Mouse (Mus musculus): ENCODE data around the gene Wfdc9. TPM values are rescaled to one million over a fixed set of nuclear protein-coding genes. Genes with fewer than 3 reads are reported as not detected.
"Not testable (repeated sequence)": the region's sequence is repeated elsewhere in the genome, so short reads cannot be mapped to it uniquely, and the experiment has no call there.

The Wfdc9 gene
- total RNA-seq, 2 experiments from 2014 or later = not detected

DNA sequence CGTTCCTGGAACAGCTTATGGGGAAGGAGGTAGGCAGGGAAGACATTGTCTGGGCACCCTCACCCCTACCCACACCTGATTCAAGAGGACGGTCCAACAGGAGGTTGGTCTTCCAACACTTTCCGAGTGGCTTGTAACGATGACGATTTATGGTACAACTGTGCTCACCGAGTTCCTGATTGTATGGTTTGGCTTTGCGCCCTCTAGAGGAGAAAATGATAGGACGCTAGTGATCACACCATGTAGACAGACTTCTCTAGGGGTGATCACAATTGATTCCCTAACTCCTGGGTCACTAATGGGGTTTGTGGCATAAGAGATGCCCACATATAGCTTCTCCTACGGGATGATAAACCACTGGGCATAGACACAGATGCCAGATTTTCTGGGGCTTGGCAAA, 21.1 kb downstream of the Wfdc9 start:
- no peak for DNase-seq (ENCODE audit: low spot score)
- intact Hi-C loops (cut with DNase I) = no loop called here

DNA sequence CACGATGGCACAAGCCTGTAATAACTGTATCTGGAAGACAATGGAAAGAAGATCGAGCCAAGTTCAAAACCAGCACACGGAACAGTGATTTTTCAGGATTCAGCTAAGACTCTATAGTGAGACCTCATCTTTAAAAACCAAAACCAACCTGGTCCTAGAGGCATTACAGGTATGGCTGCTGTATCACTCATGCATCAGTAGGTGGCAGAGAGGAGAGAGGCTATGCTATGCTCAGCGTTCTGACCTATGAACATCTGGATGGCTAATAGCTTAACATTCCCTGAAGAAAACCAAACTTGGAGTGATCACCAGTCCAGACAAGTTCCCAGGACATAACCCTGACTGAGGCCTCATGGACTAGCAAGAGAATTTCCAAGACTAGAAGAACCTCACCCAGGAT, 34.6 kb downstream of the Wfdc9 start:
- intact Hi-C loops (cut with DNase I) = no loop called here
- no peak for DNase-seq (ENCODE audit: low spot score)

DNA sequence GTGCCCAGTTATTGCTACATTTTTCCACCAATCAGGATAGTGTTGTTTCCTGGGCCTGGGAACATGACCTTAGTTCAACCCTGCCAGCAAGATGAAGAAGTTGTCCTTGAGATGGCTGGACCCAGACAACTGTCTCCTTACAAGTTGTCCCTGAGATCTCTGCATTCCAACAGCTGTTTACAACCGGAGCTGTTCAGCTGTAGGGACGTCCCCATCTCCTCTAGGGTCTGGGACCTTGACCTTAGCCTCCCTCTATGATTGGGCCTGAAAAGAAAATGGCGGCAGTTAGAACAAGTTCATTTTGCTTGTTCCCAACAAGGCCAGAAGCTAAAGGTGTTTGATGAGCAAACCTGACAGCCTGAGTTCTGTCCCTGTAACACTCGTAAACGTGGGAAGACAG, 37.3 kb downstream of the Wfdc9 start:
- intact Hi-C loops (cut with DNase I) = no loop called here
- no peak for DNase-seq (ENCODE audit: low spot score)

DNA sequence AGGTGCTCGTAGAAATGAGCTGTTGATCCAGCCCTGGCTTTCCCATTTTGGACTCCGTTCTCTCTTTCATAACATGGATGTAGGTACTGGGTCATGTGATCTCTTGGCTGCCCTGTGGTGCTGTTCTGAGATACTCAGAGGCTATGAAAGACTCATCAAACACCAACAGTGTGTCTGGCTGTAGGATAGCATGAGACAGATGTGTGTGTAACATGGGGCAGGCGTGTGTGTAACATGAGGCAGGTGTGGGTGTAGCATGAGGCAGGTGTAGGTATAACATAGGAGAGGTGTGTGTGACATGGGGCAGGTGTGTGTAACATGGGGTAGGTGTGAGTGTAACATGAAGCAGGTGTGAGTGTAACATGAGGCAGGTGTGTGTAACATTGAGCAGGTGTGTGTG, 41.0 kb downstream of the Wfdc9 start:
- intact Hi-C loops (cut with DNase I) = no loop called here
- DNase-seq (ENCODE audit: low spot score) = no peak

DNA sequence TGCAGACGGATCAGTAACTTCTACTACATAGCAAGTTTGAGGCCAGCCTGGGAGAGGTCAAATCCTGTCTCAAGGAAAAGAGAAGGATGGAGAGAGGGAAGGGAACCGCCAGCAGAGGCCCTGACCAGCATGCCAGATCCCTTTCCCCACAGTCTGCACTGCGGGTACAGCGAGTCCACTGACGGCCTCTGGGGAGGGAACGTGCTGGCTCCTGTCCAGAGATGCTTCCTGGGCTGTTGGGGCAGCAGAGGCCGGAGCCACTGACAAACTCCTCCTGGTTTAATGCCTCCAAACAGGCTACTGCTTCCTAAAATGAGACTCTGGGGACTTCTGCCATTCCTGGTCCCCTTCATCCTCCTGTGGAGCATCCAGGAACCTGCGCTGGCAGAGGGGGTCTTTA, 42.9 kb downstream of the Wfdc9 start, which contains the start of the genes Wfdc6b and Wfdc8:
Gene Wfdc6b, plus strand, starts transcription at position 52 of the 400 bp plus-strand sequence.
Gene Wfdc8, minus strand, starts transcription at position 156 of the 400 bp plus-strand sequence.
- DNase-seq (ENCODE audit: low spot score) = peak; percentile 10
- intact Hi-C loops (cut with DNase I) = not testable (repeated sequence)

DNA sequence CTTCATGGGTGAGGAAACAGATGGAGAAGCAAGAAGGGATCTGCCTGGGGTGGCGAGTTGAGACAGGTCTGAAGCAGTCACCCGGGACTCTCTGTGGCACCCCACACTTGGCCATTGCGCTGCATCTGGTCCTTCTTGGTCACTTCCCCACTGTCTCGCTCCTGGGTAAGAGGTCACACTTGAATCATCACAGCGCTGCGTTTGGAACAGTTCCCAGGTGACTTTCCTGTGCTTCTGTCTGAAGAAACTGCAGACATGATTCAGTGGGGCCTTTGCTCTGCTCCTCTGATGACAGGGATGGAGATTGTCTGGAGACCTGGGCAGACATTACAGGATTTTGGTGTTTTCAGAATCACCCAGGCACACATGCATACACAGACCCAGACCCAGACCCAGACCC, 47.6 kb downstream of the Wfdc9 start:
- intact Hi-C loops (cut with DNase I) = no loop called here
- DNase-seq (ENCODE audit: low spot score) = no peak

DNA sequence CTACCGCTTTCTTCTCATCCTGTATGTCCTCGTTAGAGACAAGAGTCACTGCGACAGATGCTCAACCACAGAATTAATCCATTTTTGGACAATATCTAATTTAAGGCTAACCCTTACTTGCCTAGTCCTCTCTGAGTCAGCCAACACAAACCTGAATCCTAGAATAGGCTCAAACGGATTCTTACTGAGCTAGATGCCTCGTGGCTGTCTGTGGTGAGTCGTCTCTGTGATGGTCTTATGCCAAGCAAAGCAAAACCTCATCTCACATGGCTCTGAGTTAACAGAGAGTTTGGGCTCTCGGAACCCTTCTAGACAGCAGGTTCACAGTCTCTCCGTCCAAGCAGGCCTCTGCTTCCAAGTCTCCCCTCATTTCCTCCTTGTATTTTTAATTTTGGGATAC, 52.0 kb downstream of the Wfdc9 start:
- intact Hi-C loops (cut with DNase I) = no loop called here
- DNase-seq (ENCODE audit: low spot score) = no peak

DNA sequence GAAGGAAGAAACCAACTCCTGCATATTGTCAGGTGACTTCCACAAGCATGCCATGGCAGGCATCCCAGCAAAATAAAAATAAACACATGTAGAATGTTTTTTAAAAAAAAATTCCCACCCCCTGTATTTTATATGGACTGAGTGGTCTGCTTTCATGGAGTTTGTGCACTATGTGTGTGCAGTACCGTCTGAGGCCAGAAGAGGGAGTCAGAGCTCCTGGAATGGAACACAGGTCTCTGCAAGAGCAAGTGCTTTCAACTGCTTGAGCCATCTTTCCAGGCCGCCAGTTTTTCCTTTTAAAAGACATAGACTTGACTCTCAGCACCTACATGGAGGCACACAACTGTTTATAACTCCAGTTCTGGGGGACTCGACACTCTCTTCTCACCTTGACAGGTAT, 52.9 kb downstream of the Wfdc9 start:
- intact Hi-C loops (cut with DNase I) = no loop called here
- no peak for DNase-seq (ENCODE audit: low spot score)

DNA sequence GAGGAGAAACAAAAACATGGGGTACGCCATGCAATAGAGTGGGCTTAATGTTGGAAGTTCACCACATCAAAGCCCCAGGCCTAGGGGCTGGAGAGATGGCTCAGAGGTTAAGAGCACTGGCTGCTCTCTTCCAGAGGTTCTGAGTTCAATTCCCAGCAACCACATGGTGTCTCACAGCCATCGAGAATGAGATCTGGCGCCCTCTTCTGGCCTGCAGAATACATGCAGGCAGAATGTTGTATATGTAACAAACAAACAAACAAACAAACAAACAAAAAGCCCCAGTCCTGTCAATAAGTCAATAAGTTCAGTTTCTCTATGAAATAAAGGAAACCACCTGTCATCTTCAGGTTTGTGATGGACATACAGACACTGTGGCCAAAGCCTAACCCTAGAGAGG, 56.2 kb downstream of the Wfdc9 start:
- intact Hi-C loops (cut with DNase I) = no loop called here
- no peak for DNase-seq (ENCODE audit: low spot score)

Other genes with a start within 250 kb of the Wfdc9 start
- gene Sdc4, start 212.7 kb downstream of the Wfdc9 start, total RNA-seq (2021) = 10 to 100 TPM; 19.7 to 22.4 TPM
- 10 to 100 TPM; 22.2 to 26.8 TPM for gene Sys1, start 199.6 kb downstream of the Wfdc9 start, total RNA-seq (2021)
- gene Gm20458, start 195.6 kb downstream of the Wfdc9 start, total RNA-seq (2021) = 1 to 10 TPM; 1.4 to 2.5 TPM
- gene Trp53tg5, start 182.9 kb downstream of the Wfdc9 start, total RNA-seq (2021) = not detected
- 10 to 100 TPM; 14.4 to 21.9 TPM for gene Dbndd2, start 170.5 kb downstream of the Wfdc9 start, total RNA-seq (2021)
- 10 to 100 TPM; 34.7 to 34.8 TPM for gene Pigt, start 159.1 kb downstream of the Wfdc9 start, total RNA-seq (2021)
- under 1 TPM; 0.78 to 0.83 TPM for gene Wfdc2, start 94.2 kb downstream of the Wfdc9 start, total RNA-seq (2021)
- gene Spint3, start 83.1 kb downstream of the Wfdc9 start, total RNA-seq (2021) = not detected
- gene Wfdc6a, start 71.1 kb downstream of the Wfdc9 start, total RNA-seq (2021) = under 1 TPM in 1 of 2 experiments, not detected in 1; 0.34 TPM
- not detected for gene Eppin, start 63.0 kb downstream of the Wfdc9 start, total RNA-seq (2021)
- gene Wfdc6b, start 43.1 kb downstream of the Wfdc9 start, total RNA-seq (2021) = not detected
- not detected for gene Wfdc8, start 43.0 kb downstream of the Wfdc9 start, total RNA-seq (2021)
- not detected for gene Wfdc16, start 17.8 kb downstream of the Wfdc9 start, total RNA-seq (2021)
- not detected for gene Wfdc10, start 537 bp downstream of the Wfdc9 start, total RNA-seq (2021)
- not detected for gene Wfdc11, start 17.5 kb upstream of the Wfdc9 start, total RNA-seq (2021)
- gene Wfdc13, start 28.5 kb upstream of the Wfdc9 start, total RNA-seq (2021) = not detected
- not detected for gene Spint4, start 41.9 kb upstream of the Wfdc9 start, total RNA-seq (2021)
- gene Spint5, start 58.7 kb upstream of the Wfdc9 start, total RNA-seq (2021) = not detected
- under 1 TPM; 0.28 to 0.29 TPM for gene Wfdc3, start 89.3 kb upstream of the Wfdc9 start, total RNA-seq (2021)
- 10 to 100 TPM; 24.4 to 25.8 TPM for gene Dnttip1, start 89.4 kb upstream of the Wfdc9 start, total RNA-seq (2021)
- gene Ube2c, start 113.3 kb upstream of the Wfdc9 start, total RNA-seq (2021) = 1 to 10 TPM; 2.4 to 2.9 TPM
- not detected for gene Tnnc2, start 123.4 kb upstream of the Wfdc9 start, total RNA-seq (2021)
- 10 to 100 TPM; 24.7 to 27.5 TPM for gene Snx21, start 129.2 kb upstream of the Wfdc9 start, total RNA-seq (2021)
- gene Acot8, start 148.3 kb upstream of the Wfdc9 start, total RNA-seq (2021) = 10 to 100 TPM; 10.7 to 12.2 TPM
- 1 to 10 TPM; 2.5 to 3.1 TPM for gene Zswim3, start 148.5 kb upstream of the Wfdc9 start, total RNA-seq (2021)
- gene Zswim1, start 166.1 kb upstream of the Wfdc9 start, total RNA-seq (2021) = 1 to 10 TPM; 3.6 to 4.5 TPM
- under 1 TPM; 0.42 to 0.64 TPM for gene Spata25, start 172.0 kb upstream of the Wfdc9 start, total RNA-seq (2021)
- gene Ctsa, start 176.3 kb upstream of the Wfdc9 start, total RNA-seq (2021) = 100 to 1,000 TPM in 1 of 2 experiments, 10 to 100 TPM in 1; 90.9 to 108 TPM
- gene Neurl2, start 176.9 kb upstream of the Wfdc9 start, total RNA-seq (2021) = 10 to 100 TPM; 39.9 to 44.6 TPM
- 10 to 100 TPM; 35.9 to 37.5 TPM for gene Pltp, start 201.1 kb upstream of the Wfdc9 start, total RNA-seq (2021)
- 10 to 100 TPM; 27.5 to 34.6 TPM for gene Pcif1, start 222.7 kb upstream of the Wfdc9 start, total RNA-seq (2021)

All from heart, postnatal 25 days (tissue).